Mouse (Mus musculus) Patski (cell line): ENCODE data around the gene Ccdc181. TPM values are rescaled to one million over a fixed set of nuclear protein-coding genes. Genes with fewer than 3 reads are reported as not detected.
A peak's percentile ranks its signal among the peaks of the same experiment; 100 is the strongest.

ENCODE experiments used
- ATAC-seq: fragments of 100-300 bp; one replicate; pipeline ENCODE4 v1.8.0; 2021
- CTCF ChIA-PET: fragments of 350-600 bp; sonication (Branson Sonifier 250); formaldehyde crosslinking; loops from one replicate; lab custom pipeline; 2022; ENCODE audit warnings: inconsistent platforms; lab: Charles Lee
- POLR2A ChIA-PET: fragments of 350-600 bp; sonication (Branson Sonifier 250); formaldehyde crosslinking; loops from one replicate; lab custom pipeline; 2022; ENCODE audit warnings: antibody characterized with exemption, inconsistent platforms; lab: Charles Lee
- DNase-seq: peaks from one replicate; pipeline ENCODE4 v3.0.0-alpha.2; 2011; ENCODE audit warnings: low read depth, low spot score
- H3K27me3 ChIP-seq: fragments of 371-371 bp; one replicate; pipeline ENCODE4 v1.5.1; 2021
- CTCF ChIP-seq: fragments of 100-300 bp; IDR thresholded peaks from one replicate; pipeline ENCODE4 v1.5.1; 2021
- in situ Hi-C: fragments of 300-500 bp; cut with MboI; formaldehyde crosslinking; loops from 3 replicates; pipeline ENCODE4 v1.11.1; 2018; ENCODE audit warnings: low pct_unique_long_range_greater_than_20kb, mixed read lengths
- polyA plus RNA-seq: library from polyadenylated mRNA; unstranded; gene quantifications from one replicate; pipeline ENCODE4 v1.2.3, GENCODE M21; 2021

Gene Ccdc181
- polyA plus RNA-seq, 1 experiment from 2014 or later, result 36.0 TPM

- no peak for DNase-seq
- in situ Hi-C loops, result loop anchor here (5.0 kb wide), 2 partner anchors 587 to 807 kb away; no protein-coding TSS in a partner anchor
- POLR2A ChIA-PET, result interaction anchor here (0.7 to 1.1 kb wide), 2 partner anchors 8 to 29 kb away, joined by 3 to 4 read pairs; no protein-coding TSS in a partner anchor
- ATAC-seq, result no peak
- H3K27me3 ChIP-seq, result no peaks in the 10 kb centered on the region
- TF ChIP-seq CTCF, result peak; percentile 79
- CTCF ChIA-PET, result interaction anchor here (0.9 to 2.3 kb wide), 4 partner anchors 27 to 805 kb away, joined by 3 to 16 read pairs (median 6); no protein-coding TSS in a partner anchor
Observed at GRCm38 (mm10) chr1:164315266-164315665, 39.9 kb downstream of the Ccdc181 start.

- in situ Hi-C loops, result loop anchor here (5.0 kb wide), 2 partner anchors 586 to 806 kb away; no protein-coding TSS in a partner anchor
- H3K27me3 ChIP-seq, result no peaks in the 10 kb centered on the region
- ChIA-PET CTCF (interaction anchor here (0.6 to 2.3 kb wide), 13 partner anchors 8 to 816 kb away, joined by 3 to 16 read pairs (median 7); partner anchors contain the start of gene Blzf1), POLR2A (no interaction called here)
- DNase-seq, result no peak
- peak; percentile 80 for TF ChIP-seq CTCF
- no peak for ATAC-seq
Observed at GRCm38 (mm10) chr1:164316697-164317096, 41.3 kb downstream of the Ccdc181 start.

- ChIA-PET CTCF (interaction anchor here (0.9 to 2.1 kb wide), 5 partner anchors 10 to 815 kb away, joined by 3 to 11 read pairs (median 10); partner anchors contain the start of gene Blzf1), POLR2A (no interaction called here)
- DNase-seq (no peak), ATAC-seq (no peak)
- no peak for TF ChIP-seq CTCF
- in situ Hi-C loops, result loop anchor here (5.0 kb wide), 2 partner anchors 585 to 805 kb away; no protein-coding TSS in a partner anchor
- H3K27me3 ChIP-seq, result no peaks in the 10 kb centered on the region
Observed at GRCm38 (mm10) chr1:164317261-164317660, 41.9 kb downstream of the Ccdc181 start.

GRCm38 (mm10) chr1:164318474-164318873 lies 43.1 kb downstream of the Ccdc181 start:
- ChIA-PET CTCF (interaction anchor here (1.5 kb wide), 1 partner anchor 11 kb away, joined by 5 read pairs; no protein-coding TSS in a partner anchor), POLR2A (no interaction called here)
- in situ Hi-C loops, result loop anchor here (5.0 kb wide), 2 partner anchors 584 to 804 kb away; no protein-coding TSS in a partner anchor
- ATAC-seq (no peak), DNase-seq (no peak)
- TF ChIP-seq CTCF, result no peak
- H3K27me3 ChIP-seq, result no peaks in the 10 kb centered on the region

- DNase-seq, result no peak
- ChIA-PET POLR2A (interaction anchor here (0.7 kb wide), 1 partner anchor 74 kb away, joined by 3 read pairs; no protein-coding TSS in a partner anchor), CTCF (interaction anchor here (1.2 to 1.7 kb wide), 4 partner anchors 12 to 801 kb away, joined by 3 to 7 read pairs (median 6); no protein-coding TSS in a partner anchor)
- ATAC-seq, result no peak
- in situ Hi-C loops, result loop anchor here (5.0 kb wide), 2 partner anchors 583 to 803 kb away; no protein-coding TSS in a partner anchor
- TF ChIP-seq CTCF, result no peak
- no peaks in the 10 kb centered on the region for H3K27me3 ChIP-seq
Observed at GRCm38 (mm10) chr1:164319542-164320140, 44.3 kb downstream of the Ccdc181 start.

- no peaks in the 10 kb centered on the region for H3K27me3 ChIP-seq
- ChIA-PET POLR2A (no interaction called here), CTCF (interaction anchor here (1.0 to 1.7 kb wide), 6 partner anchors 11 to 37 kb away, joined by 3 to 7 read pairs (median 4); no protein-coding TSS in a partner anchor)
- in situ Hi-C loops, result no loop called here
- no peak for DNase-seq
- no peak for ATAC-seq
- no peak for TF ChIP-seq CTCF
Observed at GRCm38 (mm10) chr1:164320731-164321130, 45.3 kb downstream of the Ccdc181 start.

GRCm38 (mm10) chr1:164321408-164321807 lies 46.0 kb downstream of the Ccdc181 start:
- in situ Hi-C loops, result no loop called here
- ChIA-PET POLR2A (no interaction called here), CTCF (interaction anchor here (1.0 to 1.7 kb wide), 5 partner anchors 12 to 37 kb away, joined by 3 to 5 read pairs (median 4); no protein-coding TSS in a partner anchor)
- no peak for TF ChIP-seq CTCF
- ATAC-seq (peak; percentile 90), DNase-seq (peak; percentile 71)
- H3K27me3 ChIP-seq, result no peaks in the 10 kb centered on the region

- DNase-seq (no peak), ATAC-seq (no peak)
- CTCF ChIA-PET, result no interaction called here
- in situ Hi-C loops, result no loop called here
- TF ChIP-seq CTCF, result no peak
- no peaks in the 10 kb centered on the region for H3K27me3 ChIP-seq
- POLR2A ChIA-PET, result no interaction called here
Observed at GRCm38 (mm10) chr1:164322987-164323650, 47.7 kb downstream of the Ccdc181 start.

- in situ Hi-C loops, result no loop called here
- ChIA-PET CTCF (interaction anchor here (1.0 to 1.8 kb wide), 3 partner anchors 8 to 12 kb away, joined by 3 to 7 read pairs (median 5); no protein-coding TSS in a partner anchor), POLR2A (no interaction called here)
- DNase-seq, result no peak
- H3K27me3 ChIP-seq, result no peaks in the 10 kb centered on the region
- TF ChIP-seq CTCF, result no peak
- no peak for ATAC-seq
Observed at GRCm38 (mm10) chr1:164324221-164324620, 48.8 kb downstream of the Ccdc181 start.

- ChIA-PET POLR2A (no interaction called here), CTCF (interaction anchor here (1.0 to 1.8 kb wide), 4 partner anchors 9 to 18 kb away, joined by 3 to 7 read pairs (median 4); no protein-coding TSS in a partner anchor)
- ATAC-seq (no peak), DNase-seq (no peak)
- H3K27me3 ChIP-seq, result no peaks in the 10 kb centered on the region
- in situ Hi-C loops, result no loop called here
- no peak for TF ChIP-seq CTCF
Observed at GRCm38 (mm10) chr1:164324878-164325277, 49.5 kb downstream of the Ccdc181 start.
